Mouse (Mus musculus) cortical plate, adult 2 months (tissue): ENCODE data around the gene Spsb4. TPM values are rescaled to one million over a fixed set of nuclear protein-coding genes. Genes with fewer than 3 reads are reported as not detected.

Source experiments
- H3K27ac ChIP-seq: fragments of 200-500 bp; 2 replicates; pipeline ENCODE4 v1.5.1; 2012; ENCODE audit warnings: low read length, control low read depth, inconsistent platforms; ENCODE audit not compliant: insufficient read depth
- H3K4me1 ChIP-seq: fragments of 200-500 bp; 2 replicates; pipeline ENCODE4 v1.6.1; 2011; ENCODE audit warnings: low read length; ENCODE audit not compliant: control insufficient read depth, insufficient read depth
- H3K4me3 ChIP-seq: fragments of 200-500 bp; 2 replicates; pipeline ENCODE4 v1.5.1; 2011; ENCODE audit warnings: mild to moderate bottlenecking, low read length, control low read depth; ENCODE audit not compliant: insufficient read depth
- CTCF ChIP-seq: fragments of 200-500 bp; IDR thresholded peaks from 2 replicates; pipeline ENCODE4 v1.5.1; 2011; ENCODE audit warnings: mild to moderate bottlenecking, control low read depth, low read length; ENCODE audit not compliant: insufficient read depth; ENCODE audit errors: extremely low read depth
- POLR2A ChIP-seq: fragments of 200-500 bp; IDR thresholded peaks from 2 replicates; pipeline ENCODE4 v1.6.1; 2011; ENCODE audit warnings: mild to moderate bottlenecking, low read length, control low read depth; ENCODE audit not compliant: insufficient read depth; ENCODE audit errors: extremely low read depth
- polyA plus RNA-seq: library from polyadenylated mRNA; depleted of rRNA; stranded (reverse); fragments of >200 nt; gene quantifications from 2 replicates; pipeline ENCODE4 v1.2.3, GENCODE M21; 2012; rRNA removed

The Spsb4 gene
- 3.6 and 3.7 TPM in 2 replicates for polyA plus RNA-seq

DNA sequence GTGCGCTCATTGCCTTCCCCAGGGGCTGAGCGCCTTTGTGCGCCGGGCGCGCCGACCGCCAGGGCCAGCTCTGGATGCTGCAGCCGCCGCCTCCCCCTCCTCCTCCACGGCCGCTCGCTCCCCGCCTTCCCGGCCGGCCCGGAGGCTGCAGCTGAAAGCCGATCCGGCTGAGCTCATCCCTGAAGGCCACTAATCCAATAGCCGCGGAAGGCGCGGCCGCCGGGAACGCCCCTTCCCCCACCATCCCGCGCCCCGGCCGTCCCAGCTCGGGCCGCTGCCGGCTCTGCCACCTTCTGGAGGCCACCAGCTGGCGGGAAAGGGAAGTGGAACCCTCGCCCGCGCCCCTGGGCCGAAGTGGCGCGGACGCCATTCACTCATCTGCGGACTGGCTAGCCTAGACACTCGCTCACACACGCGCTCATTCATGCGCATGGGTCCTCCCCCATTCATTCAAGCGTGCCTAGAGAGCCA lies at the start of gene Spsb4:
Spsb4 (minus strand) TSS at position 167 of the 471 bp plus-strand sequence.
- Histone ChIP-seq H3K27ac (no peak within 1 kb of the TSS), H3K4me1 (no peaks in the 10 kb centered on the region), H3K4me3 (peak within 1 kb of the TSS; percentile 31)
- TF ChIP-seq CTCF (no peak), POLR2A (no peak)

DNA sequence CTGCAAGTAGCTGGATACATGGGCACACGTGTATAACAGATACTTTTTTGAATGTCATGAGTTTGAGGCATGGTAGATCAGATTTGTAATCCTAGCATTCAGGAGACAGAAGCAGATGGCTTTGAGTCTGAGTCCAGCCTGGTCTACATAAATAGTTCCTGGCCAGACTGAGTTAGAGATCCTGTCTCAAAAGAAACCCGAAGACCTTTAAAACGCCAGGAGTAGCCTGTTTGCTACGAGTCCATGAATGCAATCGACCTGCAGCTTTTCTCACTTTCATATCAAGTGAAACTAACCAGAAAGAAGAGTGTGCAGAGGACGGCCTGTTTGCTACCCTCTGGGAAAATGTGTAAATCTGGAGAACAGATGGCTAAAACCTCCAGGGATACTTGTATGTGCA lies 49.1 kb upstream of the Spsb4 start:
- H3K4me3 ChIP-seq: no peak overlapping the region
- H3K27ac ChIP-seq: no peak overlapping the region
- no peaks in the 10 kb centered on the region for H3K4me1 ChIP-seq
- no peak for TF ChIP-seq POLR2A
- no peak for TF ChIP-seq CTCF

DNA sequence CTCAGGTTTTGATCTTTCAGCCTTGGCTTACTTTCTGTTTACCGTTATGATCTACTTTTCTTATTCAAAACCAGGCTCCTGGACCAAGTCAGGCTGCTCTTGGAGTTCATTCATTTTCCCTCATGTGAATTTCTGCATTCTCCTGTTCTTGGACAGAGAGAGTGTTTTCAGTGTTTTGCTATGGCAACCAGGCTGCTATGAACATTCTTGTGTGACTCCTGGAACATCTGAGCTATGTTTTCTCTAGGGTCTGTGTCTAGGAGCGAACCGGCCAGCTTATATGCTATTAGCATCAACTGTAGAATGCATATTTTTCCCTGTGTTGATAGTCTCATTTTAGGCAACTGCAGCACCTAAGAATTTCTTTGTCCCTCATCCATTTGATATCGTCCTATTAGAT lies 47.2 kb upstream of the Spsb4 start:
- H3K4me1 ChIP-seq: no peaks in the 10 kb centered on the region
- no peak overlapping the region for H3K4me3 ChIP-seq
- H3K27ac ChIP-seq: no peak overlapping the region
- TF ChIP-seq POLR2A: no peak
- TF ChIP-seq CTCF: no peak

DNA sequence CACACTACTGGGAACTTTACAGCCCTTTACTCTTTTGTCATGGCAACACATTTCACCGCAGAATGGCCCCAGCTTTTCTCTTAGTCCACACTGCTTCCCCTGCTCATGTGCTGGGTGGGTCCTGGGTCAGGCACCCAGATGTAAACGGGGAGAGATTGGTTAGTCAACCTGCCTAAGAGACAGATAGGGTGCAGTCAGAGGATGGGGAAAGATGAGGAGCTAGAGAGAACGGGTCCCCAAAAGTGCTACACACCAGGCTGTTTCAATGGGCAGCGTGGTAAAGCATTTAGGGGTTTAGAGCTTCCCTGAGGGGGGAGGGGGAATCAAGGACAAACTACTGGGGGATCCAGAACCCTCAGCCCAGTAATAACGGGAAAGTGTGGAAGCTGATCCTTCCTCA lies 46.6 kb upstream of the Spsb4 start:
- TF ChIP-seq POLR2A (no peak), CTCF (no peak)
- Histone ChIP-seq H3K27ac (no peak overlapping the region), H3K4me1 (no peaks in the 10 kb centered on the region), H3K4me3 (no peak overlapping the region)

DNA sequence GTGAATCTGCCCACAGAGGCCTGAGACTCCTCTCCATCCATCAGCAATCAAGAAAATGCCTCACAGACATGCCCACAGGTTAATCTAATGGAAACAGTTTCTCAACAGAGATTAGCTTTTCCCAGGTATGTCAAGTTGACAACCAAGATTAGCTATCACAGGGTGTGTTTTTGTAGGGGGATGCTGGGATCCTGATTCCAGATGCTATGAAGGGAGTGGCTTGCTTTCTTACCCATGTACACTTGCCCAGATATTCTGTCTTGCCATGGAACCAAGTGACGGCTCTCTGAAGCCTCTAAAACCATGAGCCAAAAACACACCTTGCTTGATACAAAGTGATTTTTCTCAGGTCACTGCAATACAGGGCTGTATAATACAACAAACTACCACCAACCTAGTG lies 45.5 kb upstream of the Spsb4 start:
- TF ChIP-seq POLR2A (no peak), CTCF (no peak)
- Histone ChIP-seq H3K4me1 (no peaks in the 10 kb centered on the region), H3K27ac (no peak overlapping the region), H3K4me3 (no peak overlapping the region)

DNA sequence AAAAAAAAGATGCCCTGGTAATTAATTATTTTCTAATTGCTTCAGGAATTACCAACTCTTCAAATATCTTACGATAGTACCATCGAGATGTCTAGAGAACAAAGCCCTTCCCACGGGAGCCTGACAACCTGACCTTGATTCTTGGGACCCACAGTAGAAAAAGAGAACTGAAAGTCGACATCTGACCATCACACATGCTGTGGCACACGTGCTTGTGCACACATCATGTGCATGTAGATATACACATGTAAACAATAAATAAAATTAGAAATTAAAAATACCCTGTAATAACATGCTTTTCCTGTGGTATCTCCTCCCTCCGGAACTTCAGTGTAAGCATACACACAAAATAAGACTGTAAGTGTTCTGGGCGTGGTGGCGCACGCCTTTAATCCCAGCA lies 43.1 kb upstream of the Spsb4 start:
- no peak overlapping the region for H3K4me3 ChIP-seq
- H3K27ac ChIP-seq: no peak overlapping the region
- no peaks in the 10 kb centered on the region for H3K4me1 ChIP-seq
- TF ChIP-seq CTCF (no peak), POLR2A (no peak)

DNA sequence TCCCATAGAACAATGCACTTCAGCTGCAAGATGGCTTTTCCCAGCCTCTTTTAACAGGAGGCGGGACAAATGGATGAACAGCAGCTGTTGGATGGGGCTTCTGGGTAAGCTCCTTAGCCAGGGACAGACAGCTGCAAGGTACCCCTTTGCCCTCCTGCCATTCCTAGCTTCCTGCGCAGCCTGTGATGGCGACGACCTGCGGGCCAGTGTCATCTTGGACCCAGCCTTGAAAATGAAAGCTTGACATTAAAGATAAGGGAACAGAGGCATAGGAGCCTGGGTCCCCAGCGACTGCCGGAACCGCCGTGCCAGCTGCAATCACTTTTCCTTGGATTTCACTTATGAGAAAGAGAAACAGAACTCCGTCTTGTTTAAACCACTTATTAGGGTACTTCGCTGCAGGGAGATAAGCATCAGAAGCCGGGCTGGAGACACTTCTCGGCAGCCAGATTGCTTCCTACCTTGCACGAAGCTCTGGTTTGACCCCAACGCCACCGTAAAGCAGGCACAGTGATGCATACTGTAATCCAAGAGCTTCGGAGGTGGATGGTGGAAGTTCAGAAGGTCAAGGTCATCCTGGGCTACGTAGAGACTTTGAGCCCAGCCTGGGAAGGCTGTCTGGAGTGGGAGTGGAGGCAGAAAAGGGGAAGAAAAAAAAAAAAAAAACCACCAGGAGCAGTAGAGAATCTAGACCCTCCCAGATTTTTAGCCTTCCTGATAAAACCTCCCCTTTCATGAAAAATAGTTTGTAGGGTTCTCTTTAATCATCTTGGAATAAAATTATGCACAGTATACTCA lies 38.1 kb upstream of the Spsb4 start:
- Histone ChIP-seq H3K4me3 (no peak overlapping the region), H3K27ac (no peak overlapping the region)
- TF ChIP-seq CTCF (no peak), POLR2A (no peak)

DNA sequence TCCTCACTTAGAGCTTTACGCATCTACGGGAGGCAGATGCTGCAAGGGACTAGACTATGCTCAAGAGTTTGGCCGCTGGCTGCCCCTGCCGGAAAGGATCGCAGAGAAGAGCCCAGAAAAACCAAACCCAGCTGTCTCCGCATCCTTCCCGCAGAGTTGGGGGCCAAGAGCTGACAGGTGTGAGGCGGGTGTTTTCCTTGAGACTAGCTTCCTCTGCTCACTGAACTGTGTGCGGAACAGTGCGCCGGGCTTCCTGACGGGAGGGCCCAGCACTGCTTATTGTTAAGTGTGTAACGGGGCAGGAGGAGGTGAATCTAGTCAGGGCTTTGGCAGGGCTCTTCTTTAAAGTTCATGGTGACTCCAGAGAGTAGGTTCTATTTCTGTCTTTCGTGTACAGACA lies 37.3 kb upstream of the Spsb4 start:
- Histone ChIP-seq H3K4me1 (no peaks in the 10 kb centered on the region), H3K4me3 (no peak overlapping the region), H3K27ac (no peak overlapping the region)
- no peak for TF ChIP-seq POLR2A
- TF ChIP-seq CTCF: no peak

More for the DNA sequence above, 38.1 kb upstream of the Spsb4 start:
- no peaks in the 10 kb centered on the region for H3K4me1 ChIP-seq

DNA sequence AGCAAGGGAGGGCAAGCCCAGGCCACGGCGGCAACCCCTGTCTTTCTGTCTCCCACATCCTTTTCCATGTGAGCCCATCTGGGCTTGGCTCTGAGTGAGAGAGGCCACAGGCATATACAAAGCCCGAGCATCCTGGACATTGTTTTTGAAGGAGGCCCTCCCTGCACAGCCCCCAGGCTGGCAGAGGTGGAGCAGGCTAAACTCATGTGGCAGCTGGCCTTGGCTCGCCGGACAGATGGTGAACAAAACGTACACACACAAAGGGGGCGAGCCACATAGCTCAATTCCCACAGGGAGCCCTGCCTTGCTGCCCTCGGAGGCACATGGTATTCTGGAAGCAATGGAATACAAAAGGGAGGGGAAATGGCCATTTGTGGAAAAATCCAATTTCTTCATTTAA lies 32.5 kb upstream of the Spsb4 start:
- TF ChIP-seq POLR2A (no peak), CTCF (no peak)
- Histone ChIP-seq H3K27ac (no peak overlapping the region), H3K4me3 (no peak overlapping the region), H3K4me1 (no peaks in the 10 kb centered on the region)

DNA sequence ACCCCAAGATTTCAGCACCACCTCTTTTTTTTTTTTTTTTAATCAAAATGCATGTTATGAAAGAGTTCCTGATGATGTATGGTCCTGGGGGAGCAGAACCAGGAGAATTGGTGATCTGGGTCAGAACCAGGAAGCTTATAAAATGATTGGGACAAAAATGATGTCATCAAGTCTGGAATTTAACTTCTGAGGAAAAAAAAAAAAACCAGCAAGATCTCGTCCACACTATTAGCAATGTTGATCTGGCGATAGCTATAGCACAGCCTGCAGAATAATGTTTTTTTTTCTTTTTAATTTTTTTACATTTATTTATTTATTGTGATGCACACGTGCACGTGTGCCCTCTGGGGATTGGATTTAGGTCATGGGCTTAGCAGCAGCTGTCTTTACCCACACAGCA lies 27.6 kb upstream of the Spsb4 start:
- no peak overlapping the region for H3K4me3 ChIP-seq
- no peak for TF ChIP-seq CTCF
- TF ChIP-seq POLR2A: no peak
- H3K27ac ChIP-seq: no peak overlapping the region
- no peaks in the 10 kb centered on the region for H3K4me1 ChIP-seq

DNA sequence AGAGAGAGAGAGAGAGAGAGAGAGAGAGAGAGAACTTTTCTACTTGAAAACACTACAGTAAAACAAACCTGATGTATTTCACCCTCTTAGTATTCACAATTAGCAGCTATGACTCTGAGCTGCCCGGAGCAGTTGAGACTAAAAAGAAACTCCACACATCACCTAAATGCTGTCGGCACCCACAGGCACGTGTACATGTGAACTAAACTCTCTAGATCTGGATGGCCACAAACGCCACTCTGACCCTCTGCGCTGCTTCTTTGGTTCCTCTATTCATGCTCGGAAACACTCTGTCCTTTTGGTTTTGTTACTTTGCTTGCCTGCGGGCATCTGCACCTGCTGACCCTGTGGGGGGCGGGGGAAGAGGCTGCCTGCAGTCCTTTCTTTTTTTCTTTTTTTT lies 23.0 kb upstream of the Spsb4 start:
- H3K4me1 ChIP-seq: no peaks in the 10 kb centered on the region
- no peak overlapping the region for H3K27ac ChIP-seq
- H3K4me3 ChIP-seq: no peak overlapping the region
- TF ChIP-seq POLR2A (no peak), CTCF (no peak)
